Mouse (Mus musculus) heart, postnatal 0 days (tissue): ENCODE measurements at regions not wholly inside any gene's neighbourhood (a gene's known extent, or its start where the extent isn't known, plus 50 kb on each side); places are given as distances from the start of the nearest gene placed in this dataset.

ENCODE experiments used
- CTCF ChIP-seq: IDR thresholded peaks from 2 replicates; pipeline ENCODE4 v1.5.1; 2016; ENCODE audit warnings: antibody characterized with exemption, control low read depth, low read depth
- EP300 ChIP-seq: IDR thresholded peaks from 2 replicates; pipeline ENCODE4 v1.6.1; 2016; ENCODE audit warnings: antibody characterized with exemption, low read depth

GRCm38 (mm10) chr7:115258626-115259025 lies 515.1 kb downstream of the Insc start:
- TF ChIP-seq CTCF, result no peak
- TF ChIP-seq EP300, result no peak
